Mouse (Mus musculus): ENCODE data around the gene Gm21985. TPM values are rescaled to one million over a fixed set of nuclear protein-coding genes. Genes with fewer than 3 reads are reported as not detected.

The Gm21985 gene
- total and polyA plus RNA-seq, 3 experiments: 0.51 TPM; not detected in 2

GRCm38 (mm10) chr2:112239212-112239934 is 26.7 kb upstream of the Gm21985 start, which contains the start of gene Lpcat4:
Gene Lpcat4, plus strand, starts transcription at chr2:112239468.
- in situ Hi-C loops (cut with MboI; ENCODE audit: low pct_ligation_motif_present, low pct_unique_long_range_greater_than_20kb, low sequenced_read_pairs): no loop called here
- peaks cover 10 to 32% of the 10 kb centered on the region in 2 experiments for H3K36me3 ChIP-seq (replicated peaks in 1 of 2; ENCODE audit: control insufficient read depth in 1 of 2, insufficient read depth in 1 of 2, low read length in 1 of 2)
- peak; percentile 72 for DNase-seq (ENCODE audit: extremely low read depth)
- TF ChIP-seq MAZ (IDR thresholded peaks at IDR 0.05; ENCODE audit: low read depth, low read length) (no peak), TCF12 (IDR thresholded peaks at IDR 0.05; ENCODE audit: low read depth, low read length) (peak; percentile 54; the same call in 1 of the 2 replicates), POLR2A (IDR thresholded peaks at IDR 0.05; ENCODE audit: low read depth, low read length) (peak; percentile 71), NELFE (IDR thresholded peaks at IDR 0.05; ENCODE audit: low read depth, low read length) (peak; percentile 55), ZNF384 (IDR thresholded peaks at IDR 0.05; ENCODE audit: low read depth, low read length) (no peak), ZC3H11A (IDR thresholded peaks at IDR 0.05; ENCODE audit: low read depth, low read length) (no peak), KAT2A (IDR thresholded peaks at IDR 0.05; ENCODE audit: insufficient replicate concordance, low read length) (no peak), GABPA (IDR thresholded peaks at IDR 0.05; ENCODE audit: insufficient replicate concordance, low read depth, low read length) (no peak), UBTF (IDR thresholded peaks at IDR 0.05; ENCODE audit: low read depth, low read length) (no peak; the same call in 1 of the 2 replicates), MAX (IDR thresholded peaks at IDR 0.05; ENCODE audit: low read length) (peak; percentile 50; the same call in 1 of the 2 replicates), RCOR1 (conservative IDR thresholded peaks at IDR 0.05; ENCODE audit: low read depth, low read length) (no peak), CTCF (conservative IDR thresholded peaks at IDR 0.05 in 1 of 2, IDR thresholded peaks at IDR 0.05 in 1 of 2; ENCODE audit: low read depth in 2 of 2, low read length in 2 of 2) (peak in 1 of 2 experiments; percentile 76; a peak in 2 of 4 replicates), USF1 (IDR thresholded peaks at IDR 0.05; ENCODE audit: low read depth, low read length) (no peak), JUND (conservative IDR thresholded peaks at IDR 0.05; ENCODE audit: low read depth, low read length) (no peak), CHD2 (IDR thresholded peaks at IDR 0.05; ENCODE audit: low read length) (0 out of 2 replicates have a peak, but pooled peaks have one; percentile 17), MEF2A (IDR thresholded peaks at IDR 0.05; ENCODE audit: borderline replicate concordance, low read depth, low read length) (peak; percentile 46; the same call in 1 of the 2 replicates), RAD21 (IDR thresholded peaks at IDR 0.05; ENCODE audit: low read depth, low read length) (peak; percentile 30), MXI1 (IDR thresholded peaks at IDR 0.05; ENCODE audit: low read depth, low read length) (peak; percentile 55), SMC3 (IDR thresholded peaks at IDR 0.05; ENCODE audit: low read depth, low read length) (peak; percentile 60), EP300 (IDR thresholded peaks at IDR 0.05; ENCODE audit: low read length) (no peak), CHD1 (IDR thresholded peaks at IDR 0.05; ENCODE audit: low read depth, low read length) (no peak), JUN (IDR thresholded peaks at IDR 0.05; ENCODE audit: insufficient read depth, low read depth, low read length) (no peak), MYC (IDR thresholded peaks at IDR 0.05; ENCODE audit: low read depth, low read length) (peak; percentile 45; the same call in 1 of the 2 replicates), HCFC1 (IDR thresholded peaks at IDR 0.05; ENCODE audit: low read depth, low read length) (peak; percentile 47), TBP (conservative IDR thresholded peaks at IDR 0.05; ENCODE audit: low read depth, low read length) (0 out of 2 replicates have a peak, but pooled peaks have one; percentile 13), ELF1 (IDR thresholded peaks at IDR 0.05; ENCODE audit: low read depth, low read length) (peak; percentile 53; the same call in 1 of the 2 replicates), USF2 (conservative IDR thresholded peaks at IDR 0.05; ENCODE audit: low read depth, low read length) (no peak), SIN3A (IDR thresholded peaks at IDR 0.05; ENCODE audit: low read length) (peak; percentile 48), MAFK (IDR thresholded peaks at IDR 0.05; ENCODE audit: insufficient replicate concordance, low read length) (no peak), ZKSCAN1 (IDR thresholded peaks at IDR 0.05; ENCODE audit: borderline replicate concordance, low read depth, low read length) (no peak), PAX5 (IDR thresholded peaks at IDR 0.05; ENCODE audit: low read length) (no peak), BHLHE40 (IDR thresholded peaks at IDR 0.05; ENCODE audit: low read depth, low read length) (peak; percentile 64), IRF4 (IDR thresholded peaks at IDR 0.05; ENCODE audit: low read depth, low read length) (peak; percentile 38; the same call in 1 of the 2 replicates), POLR2AphosphoS2 (IDR thresholded peaks at IDR 0.05; ENCODE audit: low read depth, low read length) (no peak), ETS1 (conservative IDR thresholded peaks at IDR 0.05; ENCODE audit: low read depth, low read length) (no peak), ZMIZ1 (IDR thresholded peaks at IDR 0.05; ENCODE audit: low read depth, low read length) (peak; percentile 62; the same call in 1 of the 2 replicates), NRF1 (IDR thresholded peaks at IDR 0.05; ENCODE audit: low read depth, low read length) (0 out of 2 replicates have a peak, but pooled peaks have one; percentile 30), E2F4 (IDR thresholded peaks at IDR 0.05; ENCODE audit: insufficient replicate concordance, low read depth, low read length) (no peak)
- no peaks in the 10 kb centered on the region for H3K27me3 ChIP-seq (replicated peaks)
- H3K27ac ChIP-seq (ENCODE audit: insufficient read depth, low read depth): peak within 1 kb of the TSS; percentile 77
- peak within 1 kb of the TSS; percentile 85 for H3K9ac ChIP-seq (ENCODE audit: insufficient read depth, low read depth)
- no peaks in the 10 kb centered on the region for H3K9me3 ChIP-seq (replicated peaks; ENCODE audit: low read length)
- dilution Hi-C loops (cut with MboI; ENCODE audit: extremely low pct_ligation_motif_present, extremely low pct_unique_long_range_greater_than_20kb, low sequenced_read_pairs): no loop called here
- peaks cover 10% of the 10 kb centered on the region for H3K79me2 ChIP-seq (replicated peaks; ENCODE audit: control insufficient read depth, extremely low read depth, insufficient read depth, poor library complexity, severe bottlenecking)
- H3K4me2 ChIP-seq (ENCODE audit: insufficient read depth, low read depth, poor library complexity, severe bottlenecking): peak within 1 kb of the TSS; percentile 93
- H3K4me3 ChIP-seq (replicated peaks in 1 of 3; ENCODE audit: low read depth in 2 of 3, low read length in 2 of 3, poor library complexity in 1 of 3): peak within 1 kb of the TSS; percentile 81 to 96 (median 92)
- peaks cover 3 to 44% of the 10 kb centered on the region in 2 experiments for H3K4me1 ChIP-seq (ENCODE audit: control insufficient read depth in 1 of 2, insufficient read depth in 2 of 2)
